Mouse (Mus musculus) ES-Bruce4 (cell line): ENCODE data around the gene Fgfr2.

ENCODE experiments used
- CTCF ChIP-seq: IDR thresholded peaks from one replicate; pipeline ENCODE4 v1.8.1; 2011; ENCODE audit warnings: low read depth, low read length
- EP300 ChIP-seq: IDR thresholded peaks from 2 replicates; pipeline ENCODE4 v1.6.1; 2011; ENCODE audit warnings: low read depth, low read length; ENCODE audit not compliant: insufficient read depth
- POLR2A ChIP-seq: IDR thresholded peaks from one replicate; pipeline ENCODE4 v1.8.1; 2011; ENCODE audit warnings: low read length; ENCODE audit not compliant: insufficient read depth

- TF ChIP-seq POLR2A (no peak), EP300 (no peak), CTCF (no peak)
Observed at GRCm38 (mm10) chr7:132365703-132366384, 757.3 kb downstream of the Fgfr2 start.
